Mouse (Mus musculus): Measurements from ENCODE around the gene Aldh1l1. TPM values are rescaled to one million over a fixed set of nuclear protein-coding genes. Genes with fewer than 3 reads are reported as not detected.

The Aldh1l1 gene
- polyA plus RNA-seq, 1 experiment: 17.9 TPM

- TF ChIP-seq CTCF (IDR thresholded peaks at IDR 0.05; ENCODE audit: insufficient read depth, low read length): no peak
- TF ChIP-seq POLR2A (IDR thresholded peaks at IDR 0.05; ENCODE audit: borderline replicate concordance, extremely low read depth, low read depth, low read length): no peak
- DNase-seq: no peak
- Histone ChIP-seq H3K4me1 (ENCODE audit: control insufficient read depth, insufficient read depth, low read length) (peaks cover 2% of the 10 kb centered on the region; the same call in 1 of the 2 replicates), H3K4me3 (replicated peaks; ENCODE audit: extremely low read depth, low read depth, low read length) (no peak overlapping the region)
- 99% methylated on average over 3 of the region's 3 CpGs for WGBS
These were observed 116.1 kb downstream of the Aldh1l1 start for GRCm38 (mm10) chr6:90602304-90602703.

- H3K4me3 ChIP-seq (replicated peaks; ENCODE audit: extremely low read depth, low read depth, low read length): no peak overlapping the region
- TF ChIP-seq CTCF (IDR thresholded peaks at IDR 0.05; ENCODE audit: insufficient read depth, low read length): no peak
- TF ChIP-seq POLR2A (IDR thresholded peaks at IDR 0.05; ENCODE audit: borderline replicate concordance, extremely low read depth, low read depth, low read length): no peak
- DNase-seq: no peak
- 74% methylated on average over 7 of the region's 7 CpGs for WGBS
- peaks cover 2% of the 10 kb centered on the region; the same call in 1 of the 2 replicates for H3K4me1 ChIP-seq (ENCODE audit: control insufficient read depth, insufficient read depth, low read length)
These were observed 116.9 kb downstream of the Aldh1l1 start for GRCm38 (mm10) chr6:90603126-90603525.

- TF ChIP-seq CTCF (IDR thresholded peaks at IDR 0.05; ENCODE audit: insufficient read depth, low read length): no peak
- no peak for TF ChIP-seq POLR2A (IDR thresholded peaks at IDR 0.05; ENCODE audit: borderline replicate concordance, extremely low read depth, low read depth, low read length)
- WGBS: 54% methylated on average over 3 of the region's 3 CpGs
These were observed 117.9 kb downstream of the Aldh1l1 start for GRCm38 (mm10) chr6:90604130-90604529.

GRCm38 (mm10) chr6:90604533-90605297 lies 118.5 kb downstream of the Aldh1l1 start, which contains the start of gene Slc41a3:
TSS of gene Slc41a3 (plus strand) at chr6:90604725.
- TF ChIP-seq CTCF (IDR thresholded peaks at IDR 0.05; ENCODE audit: insufficient read depth, low read length) (no peak), POLR2A (IDR thresholded peaks at IDR 0.05; ENCODE audit: borderline replicate concordance, extremely low read depth, low read depth, low read length) (peak; percentile 30; the same call in 1 of the 2 replicates)
- peak within 1 kb of the TSS; percentile 90 for H3K4me3 ChIP-seq (replicated peaks; ENCODE audit: extremely low read depth, low read depth, low read length)
- H3K4me1 ChIP-seq (ENCODE audit: control insufficient read depth, insufficient read depth, low read length): peaks cover 2% of the 10 kb centered on the region; the same call in 1 of the 2 replicates
- 1% methylated on average over 49 of the region's 49 CpGs for WGBS
- DNase-seq: peak; percentile 93

More at GRCm38 (mm10) chr6:90604130-90604529, 117.9 kb downstream of the Aldh1l1 start:
- Histone ChIP-seq H3K4me1 (ENCODE audit: control insufficient read depth, insufficient read depth, low read length) (peaks cover 2% of the 10 kb centered on the region; the same call in 1 of the 2 replicates), H3K4me3 (replicated peaks; ENCODE audit: extremely low read depth, low read depth, low read length) (no peak overlapping the region)
- DNase-seq: peak; percentile 13

- TF ChIP-seq POLR2A (IDR thresholded peaks at IDR 0.05; ENCODE audit: borderline replicate concordance, extremely low read depth, low read depth, low read length) (no peak), CTCF (IDR thresholded peaks at IDR 0.05; ENCODE audit: insufficient read depth, low read length) (no peak)
- Histone ChIP-seq H3K4me1 (ENCODE audit: control insufficient read depth, insufficient read depth, low read length) (peaks cover 2% of the 10 kb centered on the region; the same call in 1 of the 2 replicates), H3K4me3 (replicated peaks; ENCODE audit: extremely low read depth, low read depth, low read length) (peak overlapping the region; percentile 89)
- WGBS: 22% methylated on average over 5 of the region's 5 CpGs
- DNase-seq: no peak
These were observed 119.1 kb downstream of the Aldh1l1 start for GRCm38 (mm10) chr6:90605298-90605665.

- H3K4me1 ChIP-seq (ENCODE audit: control insufficient read depth, insufficient read depth, low read length): peaks cover 2% of the 10 kb centered on the region; the same call in 1 of the 2 replicates
- 39% methylated on average over 7 of the region's 7 CpGs for WGBS
- peak; percentile 56 for DNase-seq
- peak; percentile 95 for TF ChIP-seq CTCF (IDR thresholded peaks at IDR 0.05; ENCODE audit: insufficient read depth, low read length)
- no peak for TF ChIP-seq POLR2A (IDR thresholded peaks at IDR 0.05; ENCODE audit: borderline replicate concordance, extremely low read depth, low read depth, low read length)
- H3K4me3 ChIP-seq (replicated peaks; ENCODE audit: extremely low read depth, low read depth, low read length): no peak overlapping the region
These were observed 120.3 kb downstream of the Aldh1l1 start for GRCm38 (mm10) chr6:90606538-90606937.

- no peak overlapping the region for H3K4me3 ChIP-seq (replicated peaks; ENCODE audit: extremely low read depth, low read depth, low read length)
- peaks cover 2% of the 10 kb centered on the region; the same call in 1 of the 2 replicates for H3K4me1 ChIP-seq (ENCODE audit: control insufficient read depth, insufficient read depth, low read length)
- DNase-seq: peak; percentile 64
- 16% methylated on average over 5 of the region's 5 CpGs for WGBS
- peak; percentile 94 for TF ChIP-seq CTCF (IDR thresholded peaks at IDR 0.05; ENCODE audit: insufficient read depth, low read length)
- TF ChIP-seq POLR2A (IDR thresholded peaks at IDR 0.05; ENCODE audit: borderline replicate concordance, extremely low read depth, low read depth, low read length): no peak
These were observed 121.0 kb downstream of the Aldh1l1 start for GRCm38 (mm10) chr6:90607196-90607595.

- Histone ChIP-seq H3K4me1 (ENCODE audit: control insufficient read depth, insufficient read depth, low read length) (peaks cover 2% of the 10 kb centered on the region; the same call in 1 of the 2 replicates), H3K4me3 (replicated peaks; ENCODE audit: extremely low read depth, low read depth, low read length) (no peak overlapping the region)
- DNase-seq: no peak
- 69% methylated on average over 6 of the region's 6 CpGs for WGBS
- TF ChIP-seq CTCF (IDR thresholded peaks at IDR 0.05; ENCODE audit: insufficient read depth, low read length) (peak; percentile 38; the same call in 1 of the 2 replicates), POLR2A (IDR thresholded peaks at IDR 0.05; ENCODE audit: borderline replicate concordance, extremely low read depth, low read depth, low read length) (no peak)
These were observed 122.0 kb downstream of the Aldh1l1 start for GRCm38 (mm10) chr6:90608186-90608585.

GRCm38 (mm10) chr6:90610248-90610647 lies 124.0 kb downstream of the Aldh1l1 start:
- no peak for DNase-seq
- Histone ChIP-seq H3K4me3 (replicated peaks; ENCODE audit: extremely low read depth, low read depth, low read length) (no peak overlapping the region), H3K4me1 (ENCODE audit: control insufficient read depth, insufficient read depth, low read length) (peaks cover 2% of the 10 kb centered on the region; the same call in 1 of the 2 replicates)
- WGBS: 97% methylated on average over 5 of the region's 5 CpGs
- TF ChIP-seq POLR2A (IDR thresholded peaks at IDR 0.05; ENCODE audit: borderline replicate concordance, extremely low read depth, low read depth, low read length) (no peak), CTCF (IDR thresholded peaks at IDR 0.05; ENCODE audit: insufficient read depth, low read length) (no peak)
